Mouse (Mus musculus) retina, postnatal 1 day (tissue): ENCODE results near the gene Zp3.
A peak's percentile ranks its signal among the peaks of the same experiment; 100 is the strongest.

ENCODE experiments used
- DNase-seq: peaks from one replicate; pipeline ENCODE4 v3.0.0-alpha.2; 2012

The Zp3 gene

GRCm38 (mm10) chr5:135962492-135963279 is 17.2 kb upstream of the Zp3 start:
- DNase-seq = peak; percentile 100

GRCm38 (mm10) chr5:135963280-135963627 is 16.6 kb upstream of the Zp3 start:
- no peak for DNase-seq

DNA sequence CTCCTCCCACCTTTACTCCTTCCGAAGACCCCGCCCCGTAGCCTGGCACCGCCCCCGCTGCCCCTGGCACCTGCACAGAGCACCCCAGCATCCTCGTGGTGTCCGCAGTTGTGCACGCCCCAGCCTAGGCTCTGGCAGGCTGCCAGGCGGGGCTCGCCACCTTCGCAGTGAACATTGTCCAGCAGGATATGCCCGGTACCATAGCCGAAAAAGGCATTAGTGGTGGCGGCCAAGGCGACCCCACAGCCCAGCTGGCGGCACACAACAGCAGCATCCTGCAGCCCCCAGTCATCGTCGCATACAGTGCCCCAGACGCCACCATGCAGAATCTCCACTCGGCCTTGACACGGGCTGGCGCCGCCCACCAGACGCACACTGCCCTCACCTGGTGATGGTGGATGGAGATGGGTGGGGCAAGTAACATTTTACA is 14.4 kb upstream of the Zp3 start:
- DNase-seq = peak; percentile 36

DNA sequence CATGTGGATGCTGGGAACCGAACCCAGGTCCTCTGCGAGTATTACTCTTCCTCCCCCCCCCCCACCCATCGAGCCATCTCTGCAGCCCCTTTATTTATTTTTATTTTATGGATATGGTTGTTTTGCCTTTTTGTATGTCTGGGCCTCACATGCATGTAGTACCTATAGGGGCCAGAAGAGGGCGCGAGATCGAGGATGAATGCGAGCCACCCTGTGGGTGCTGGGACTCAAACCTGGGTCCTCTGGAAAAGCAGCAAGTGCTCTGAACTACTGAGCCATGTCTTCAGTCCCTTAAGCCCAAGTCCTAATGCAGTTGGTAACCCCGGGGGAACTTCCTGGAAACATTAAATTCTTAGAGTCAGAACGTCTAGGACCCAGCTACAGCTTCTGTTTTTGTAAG is 13.0 kb upstream of the Zp3 start:
- DNase-seq = no peak

DNA sequence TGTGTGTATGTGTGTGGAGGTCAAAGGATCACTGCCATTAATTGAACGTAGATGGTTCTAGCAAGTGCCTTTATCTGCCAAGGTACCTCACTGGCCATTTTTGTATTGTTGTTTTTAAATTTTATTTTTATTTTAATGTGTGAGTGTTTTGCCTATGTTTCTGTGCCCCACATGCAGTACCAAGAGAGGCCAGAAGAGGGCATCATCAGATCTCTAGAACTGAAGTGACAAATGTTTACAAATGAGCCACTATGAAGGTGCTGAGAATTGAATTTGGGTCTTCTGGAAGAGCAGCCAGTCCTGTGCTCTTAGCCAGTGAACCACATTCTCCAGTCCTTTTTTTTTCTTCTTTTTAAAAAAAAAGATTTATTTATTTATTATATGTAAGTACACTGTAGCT is 11.1 kb upstream of the Zp3 start:
- DNase-seq = peak; percentile 65

DNA sequence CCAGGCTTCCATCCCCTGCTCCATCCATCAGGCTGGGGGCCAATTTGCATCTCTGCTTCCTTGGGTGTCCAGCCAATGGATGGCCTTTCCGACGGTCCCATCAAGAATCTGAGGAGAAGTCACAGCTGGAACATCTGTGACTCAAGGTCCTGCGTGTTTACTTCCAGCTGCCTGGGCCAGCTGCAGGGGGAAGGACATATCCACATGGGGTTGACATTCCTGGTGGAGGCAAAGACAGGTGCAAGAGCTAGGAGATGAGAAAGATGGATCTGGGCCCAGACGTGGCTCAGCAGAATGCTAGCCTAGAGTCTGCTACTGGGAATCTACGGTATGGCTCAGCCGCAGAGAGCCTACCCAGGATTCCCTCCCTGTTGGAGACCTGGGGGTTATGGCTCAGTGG is 9.7 kb upstream of the Zp3 start:
- DNase-seq = no peak

- no peak for DNase-seq
Observed at GRCm38 (mm10) chr5:135971876-135972275, 8.0 kb upstream of the Zp3 start.

DNA sequence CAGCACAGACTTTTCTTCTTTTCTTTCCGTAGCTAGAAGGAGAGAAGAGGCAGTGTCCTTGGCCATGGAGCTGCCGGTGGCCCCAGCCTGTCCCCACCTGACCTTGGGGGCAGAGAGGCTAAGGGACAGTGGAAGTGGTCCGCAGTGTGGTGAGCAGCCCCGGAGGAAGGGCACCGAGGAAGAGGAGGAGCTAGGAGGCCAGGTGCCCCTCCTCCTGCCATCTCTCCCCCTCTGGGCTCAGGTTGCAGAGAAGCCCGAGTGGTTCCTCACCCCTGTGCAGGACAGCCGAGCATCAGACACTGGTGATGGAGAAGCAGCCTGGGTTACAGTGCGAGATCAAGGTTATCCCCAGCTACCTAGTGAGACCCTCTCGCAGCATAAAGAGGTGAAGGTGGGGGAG is 5.5 kb upstream of the Zp3 start, which contains the start of gene Ssc4d:
Gene Ssc4d, minus strand, starts transcription at position 167 of the 400 bp plus-strand sequence.
- no peak for DNase-seq

DNA sequence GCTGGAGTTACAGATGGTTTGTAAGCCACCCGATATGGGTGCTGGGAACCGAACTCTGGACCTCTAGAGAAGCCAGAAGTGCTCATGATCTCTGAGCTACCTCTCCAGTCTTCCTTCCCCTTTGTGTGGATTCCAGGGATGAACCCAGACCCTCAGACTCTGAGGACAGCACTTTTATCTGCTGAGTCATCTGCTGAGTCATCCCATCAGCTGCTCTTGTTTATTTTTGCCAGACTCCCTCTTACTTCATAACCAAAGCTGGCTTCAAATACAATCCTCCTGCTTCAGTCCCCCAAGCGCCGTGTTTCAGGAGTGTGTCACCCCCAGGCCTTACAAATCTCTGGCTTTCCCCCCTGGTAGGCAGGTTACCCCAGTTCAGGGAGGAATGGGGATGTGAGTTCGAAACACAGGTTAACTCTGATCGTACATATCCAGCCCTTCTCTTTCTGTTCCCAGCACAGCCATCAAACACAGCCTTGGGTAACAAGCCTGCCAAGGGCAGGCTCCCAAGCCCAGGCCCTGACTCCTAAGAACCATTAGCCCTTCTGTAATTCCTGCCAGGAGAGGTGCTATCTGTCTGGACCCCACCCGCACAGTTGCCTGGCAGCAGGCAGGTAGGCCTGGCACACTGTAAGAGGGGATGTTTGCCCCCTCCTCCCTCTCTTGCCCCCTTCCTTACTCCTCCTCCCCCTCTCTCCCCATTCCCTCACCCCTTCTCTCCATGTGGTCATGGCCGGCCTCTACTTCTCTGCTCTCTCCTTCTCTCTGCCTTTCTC is 3.8 kb upstream of the Zp3 start:
- DNase-seq = no peak

DNA sequence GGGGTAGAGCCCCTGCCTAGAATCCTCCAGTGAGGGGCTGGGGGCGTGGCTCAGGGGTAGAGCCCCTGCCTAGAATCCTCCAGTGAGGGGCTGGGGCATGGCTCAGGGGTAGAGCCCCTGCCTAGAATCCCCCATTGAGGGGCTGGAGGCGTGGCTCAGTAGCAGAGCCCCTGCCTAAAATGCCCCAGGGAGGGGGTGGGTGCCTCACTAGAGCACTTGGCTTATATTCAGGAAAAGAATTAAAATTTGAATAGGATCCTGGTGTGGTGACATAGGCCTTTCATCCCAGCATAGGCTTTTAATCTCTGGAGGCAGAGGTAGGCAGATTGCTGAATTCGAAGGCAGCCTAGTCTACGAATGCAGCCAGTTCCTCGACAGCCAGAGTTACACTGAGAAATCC is 518 bp upstream of the Zp3 start:
- no peak for DNase-seq

DNA sequence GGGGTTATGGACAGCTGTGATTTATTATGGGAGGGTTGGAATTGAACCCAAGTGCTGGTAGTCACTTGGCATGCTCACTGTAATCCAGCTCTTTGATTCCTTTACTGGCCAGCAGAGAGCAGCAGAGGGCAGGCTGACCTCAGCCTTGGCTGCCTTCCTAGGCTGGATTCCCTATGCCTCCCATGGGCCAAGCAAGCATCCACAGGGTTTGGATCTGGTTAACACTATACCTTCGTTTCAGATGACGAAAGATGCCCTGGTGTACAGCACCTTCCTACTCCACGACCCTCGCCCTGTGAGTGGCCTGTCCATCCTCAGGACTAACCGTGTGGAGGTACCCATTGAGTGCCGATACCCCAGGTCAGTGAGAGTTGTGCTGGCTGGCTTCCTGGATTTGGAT is 2.5 kb downstream of the Zp3 start:
- peak; percentile 76 for DNase-seq

- no peak for DNase-seq
Observed at GRCm38 (mm10) chr5:135984546-135985044, 4.7 kb downstream of the Zp3 start.

DNA sequence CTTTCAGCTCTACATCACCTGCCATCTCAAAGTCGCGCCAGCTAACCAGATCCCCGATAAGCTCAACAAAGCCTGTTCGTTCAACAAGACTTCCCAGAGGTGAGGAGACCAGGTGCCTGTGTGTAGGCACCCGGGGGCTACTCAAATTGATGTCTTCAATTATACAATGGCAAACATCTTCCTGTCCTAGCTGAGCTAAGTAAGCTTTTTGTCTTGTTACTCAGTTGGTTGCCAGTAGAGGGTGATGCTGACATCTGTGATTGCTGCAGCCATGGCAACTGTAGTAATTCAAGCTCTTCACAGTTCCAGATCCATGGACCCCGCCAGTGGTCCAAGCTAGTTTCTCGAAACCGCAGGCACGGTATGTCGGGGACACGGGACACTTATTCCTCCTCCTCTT is 7.3 kb downstream of the Zp3 start:
- peak; percentile 44 for DNase-seq

DNA sequence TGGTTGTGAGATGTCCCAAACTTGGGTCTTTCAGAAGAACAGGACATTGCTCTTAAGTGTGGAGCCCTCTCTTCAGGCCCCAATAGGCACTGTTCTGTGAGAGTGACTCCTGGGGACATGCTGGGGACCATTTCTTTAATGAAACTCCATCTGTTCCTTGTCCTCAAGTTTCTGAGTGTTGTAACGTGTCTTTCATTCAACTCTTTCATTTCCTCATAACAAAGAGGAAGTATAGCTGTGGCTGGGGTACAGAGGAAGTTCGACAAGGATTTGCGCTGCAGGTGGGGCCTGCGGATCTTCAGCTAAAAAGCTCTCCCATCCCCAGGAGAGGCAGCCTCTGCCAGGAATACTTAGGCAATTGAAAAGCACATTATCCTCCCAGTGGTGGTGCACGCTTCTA is 10.7 kb downstream of the Zp3 start:
- no peak for DNase-seq

- DNase-seq = no peak
Observed at GRCm38 (mm10) chr5:135993381-135993965, 13.6 kb downstream of the Zp3 start.

- no peak for DNase-seq
Observed at GRCm38 (mm10) chr5:135994335-135994724, 14.4 kb downstream of the Zp3 start.

- peak; percentile 93 for DNase-seq
Observed at GRCm38 (mm10) chr5:135994725-135995687, 15.1 kb downstream of the Zp3 start, which contains the start of gene Dtx2. TSS of gene Dtx2 (plus strand) at chr5:135994800.

GRCm38 (mm10) chr5:135996162-135996561 is 16.3 kb downstream of the Zp3 start:
- no peak for DNase-seq

DNA sequence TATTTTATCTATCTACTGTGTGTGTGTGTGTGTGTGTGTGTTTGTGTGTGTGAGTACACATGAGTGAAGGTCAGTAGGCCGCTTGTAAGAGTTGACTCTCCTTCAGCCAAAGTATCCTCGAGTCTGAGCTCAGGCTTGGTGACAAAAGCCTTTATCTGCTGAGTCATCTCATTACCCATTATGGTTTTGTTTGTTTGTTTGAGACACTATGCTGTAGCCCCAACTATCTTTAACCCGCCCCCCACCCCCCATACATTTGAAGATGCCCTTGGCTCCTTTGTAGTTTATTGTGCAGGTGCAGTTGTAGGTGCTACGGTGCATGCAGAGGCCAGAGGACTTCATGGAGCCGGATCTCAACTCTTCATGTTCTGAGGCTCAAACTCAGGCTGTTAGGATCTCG is 21.3 kb downstream of the Zp3 start:
- no peak for DNase-seq

DNA sequence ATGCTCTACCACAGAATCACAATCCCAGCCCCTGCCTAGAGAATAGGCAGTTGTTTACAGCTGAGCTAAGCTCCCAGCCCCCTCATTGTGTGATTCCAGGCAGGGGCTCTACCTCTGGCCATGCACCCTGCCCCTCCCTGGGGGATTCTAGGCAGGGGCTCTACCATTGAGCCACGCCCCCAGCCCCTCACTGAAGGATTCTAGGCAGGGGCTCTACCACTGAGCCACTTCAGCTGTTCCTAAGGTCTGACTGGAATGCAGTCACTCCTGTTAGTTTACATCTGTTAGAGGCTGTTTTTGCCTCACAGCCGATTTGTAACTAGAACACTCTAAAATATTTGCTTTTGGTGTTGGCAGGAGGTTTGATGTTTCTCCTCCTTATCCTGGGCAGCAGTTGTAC is 22.4 kb downstream of the Zp3 start:
- no peak for DNase-seq

DNA sequence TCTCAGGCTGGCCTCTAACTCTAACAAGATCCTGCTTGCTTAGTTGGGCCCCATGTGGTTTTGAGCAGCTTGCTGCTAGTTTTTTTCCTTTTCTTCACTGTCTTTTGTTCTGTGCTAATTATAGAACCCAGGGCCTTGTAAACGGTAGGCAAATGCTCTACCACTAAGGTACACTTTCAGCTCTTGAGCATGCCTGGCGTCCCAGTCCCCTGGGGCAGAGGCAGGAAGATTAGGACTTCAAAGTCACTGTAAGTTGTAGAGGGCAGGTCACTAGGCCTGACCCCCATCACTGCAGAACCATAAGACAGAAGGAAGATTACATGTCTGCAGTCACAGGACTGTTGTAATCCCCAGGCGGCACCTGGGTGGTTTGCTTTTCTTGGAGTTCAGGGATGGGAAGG is 22.9 kb downstream of the Zp3 start:
- DNase-seq = no peak

DNA sequence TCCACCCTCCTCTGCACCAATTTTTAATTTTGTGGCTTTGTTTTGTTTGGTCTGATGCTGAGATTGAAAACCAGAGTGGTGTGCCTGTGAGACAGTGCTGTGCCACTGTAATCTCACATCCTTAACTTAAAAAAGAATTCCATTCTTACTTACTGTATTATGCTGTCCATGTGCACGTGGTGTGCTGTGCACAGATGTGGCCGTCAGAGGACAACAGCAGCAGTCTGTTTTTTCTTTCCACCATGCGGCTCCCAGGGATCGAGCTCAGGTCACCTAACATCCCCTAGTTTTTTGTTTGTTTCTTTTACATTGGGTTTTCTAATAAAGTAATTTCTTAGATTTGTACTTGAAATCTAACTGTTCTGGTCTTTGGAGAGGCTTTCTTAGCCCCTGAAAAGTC is 24.6 kb downstream of the Zp3 start:
- DNase-seq = no peak

GRCm38 (mm10) chr5:136007745-136008144 is 27.8 kb downstream of the Zp3 start:
- no peak for DNase-seq
